Mouse (Mus musculus) CH12.LX (cell line): ENCODE results near the gene Frmd4a.

ENCODE experiments used
- CTCF ChIP-seq, 2 experiments: IDR thresholded peaks in 1 of 2; conservative IDR thresholded peaks in 1 of 2; 2 replicates each; pipeline ENCODE4 v1.5.1; 2011 to 2012; ENCODE audit warnings: low read depth in 2 of 2, low read length in 2 of 2, improper control_type of control experiment in 1 of 2, inconsistent platforms in 1 of 2, mild to moderate bottlenecking in 1 of 2, moderate library complexity in 1 of 2
- E2F4 ChIP-seq: IDR thresholded peaks from 2 replicates; pipeline ENCODE4 v1.6.1; 2011; ENCODE audit warnings: low read depth, low read length, improper control_type of control experiment; ENCODE audit not compliant: insufficient replicate concordance
- HCFC1 ChIP-seq: IDR thresholded peaks from 2 replicates; pipeline ENCODE4 v1.6.1; 2012; ENCODE audit warnings: low read depth, mild to moderate bottlenecking, inconsistent platforms, low read length, improper control_type of control experiment
- KAT2A ChIP-seq: IDR thresholded peaks from 2 replicates; pipeline ENCODE4 v1.6.1; 2012; ENCODE audit warnings: low read length, improper control_type of control experiment, inconsistent platforms; ENCODE audit not compliant: insufficient replicate concordance
- MEF2A ChIP-seq: IDR thresholded peaks from 2 replicates; pipeline ENCODE4 v1.6.1; 2014; ENCODE audit warnings: low read depth, mild to moderate bottlenecking, inconsistent platforms, low read length, improper control_type of control experiment, borderline replicate concordance
- POLR2A ChIP-seq: IDR thresholded peaks from 2 replicates; pipeline ENCODE4 v1.6.1; 2011; ENCODE audit warnings: low read depth, mild to moderate bottlenecking, improper control_type of control experiment, low read length
- POLR2AphosphoS2 ChIP-seq: IDR thresholded peaks from 2 replicates; pipeline ENCODE4 v1.6.1; 2011; ENCODE audit warnings: low read depth, low read length, improper control_type of control experiment
- TBP ChIP-seq: conservative IDR thresholded peaks from 2 replicates; pipeline ENCODE4 v1.6.1; 2011; ENCODE audit warnings: low read depth, low read length, improper control_type of control experiment
- ZKSCAN1 ChIP-seq: IDR thresholded peaks from 2 replicates; pipeline ENCODE4 v1.6.1; 2012; ENCODE audit warnings: low read depth, inconsistent platforms, low read length, improper control_type of control experiment, borderline replicate concordance

DNA sequence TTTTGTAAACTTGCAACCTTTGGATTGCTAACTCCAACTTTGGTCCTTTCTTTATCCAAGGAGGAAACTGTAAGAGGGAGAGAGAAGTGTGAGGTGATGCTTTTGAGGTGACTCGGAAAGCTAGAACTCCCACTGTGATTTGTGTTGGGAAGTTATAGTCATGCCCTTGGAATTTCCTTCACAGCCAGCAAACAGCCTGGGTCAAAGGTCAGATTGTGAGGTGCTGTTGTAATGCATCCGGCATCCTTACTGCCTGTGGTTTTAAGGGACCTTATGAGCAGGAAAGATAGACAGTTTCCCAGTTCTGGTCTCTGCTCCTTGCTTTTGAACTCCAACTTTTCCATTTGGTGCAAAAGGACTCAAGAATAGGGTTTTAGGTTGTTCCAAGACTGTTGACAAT lies 404.2 kb downstream of the Frmd4a start:
- TF ChIP-seq MEF2A (no peak), CTCF (conservative IDR thresholded peaks at IDR 0.05 in 1 of 2, IDR thresholded peaks at IDR 0.05 in 1 of 2; ENCODE audit: low read depth in 2 of 2, low read length in 2 of 2) (no peak), POLR2A (no peak), TBP (no peak), E2F4 (no peak), KAT2A (no peak), POLR2AphosphoS2 (no peak), ZKSCAN1 (no peak), HCFC1 (no peak)
